Mouse (Mus musculus): ENCODE measurements around the gene Wars.
A peak's percentile ranks its signal among the peaks of the same experiment; 100 is the strongest.

The Wars gene

GRCm38 (mm10) chr12:108906398-108906797, 12.4 kb upstream of the Wars start:
- no peak for DNase-seq (ENCODE audit: low spot score)

- DNase-seq (ENCODE audit: low spot score) = no peak
Observed at GRCm38 (mm10) chr12:108905620-108906302, 11.8 kb upstream of the Wars start.

- DNase-seq (ENCODE audit: low spot score) = no peak
Observed at GRCm38 (mm10) chr12:108904276-108904653, 10.3 kb upstream of the Wars start.

- DNase-seq (ENCODE audit: low spot score) = peak; percentile 75
Observed at GRCm38 (mm10) chr12:108903600-108904275, 9.8 kb upstream of the Wars start.

GRCm38 (mm10) chr12:108902940-108903339, 9.0 kb upstream of the Wars start:
- DNase-seq (ENCODE audit: low spot score) = peak; percentile 67

- DNase-seq (ENCODE audit: low spot score) = no peak
Observed at GRCm38 (mm10) chr12:108901346-108901745, 7.4 kb upstream of the Wars start.

GRCm38 (mm10) chr12:108896006-108896405, 2.0 kb upstream of the Wars start:
- DNase-seq (ENCODE audit: low spot score) = no peak

- DNase-seq (ENCODE audit: low spot score) = no peak
Observed at GRCm38 (mm10) chr12:108894432-108894816, 450 bp upstream of the Wars start.

- DNase-seq (ENCODE audit: low spot score) = no peak
Observed at GRCm38 (mm10) chr12:108892989-108893714, 822 bp downstream of the Wars start, which contains the start of gene Wdr25. Wdr25 (plus strand) TSS chr12:108893631.

GRCm38 (mm10) chr12:108888632-108889031, 5.3 kb downstream of the Wars start:
- no peak for DNase-seq (ENCODE audit: low spot score)

GRCm38 (mm10) chr12:108887077-108887476, 6.9 kb downstream of the Wars start:
- no peak for DNase-seq (ENCODE audit: low spot score)

- DNase-seq (ENCODE audit: low spot score) = no peak
Observed at GRCm38 (mm10) chr12:108885906-108886305, 8.1 kb downstream of the Wars start.

GRCm38 (mm10) chr12:108882776-108883175, 11.2 kb downstream of the Wars start:
- DNase-seq (ENCODE audit: low spot score) = no peak

GRCm38 (mm10) chr12:108881192-108881591, 12.8 kb downstream of the Wars start:
- DNase-seq (ENCODE audit: low spot score) = no peak

GRCm38 (mm10) chr12:108880606-108881005, 13.4 kb downstream of the Wars start:
- DNase-seq (ENCODE audit: low spot score) = no peak

GRCm38 (mm10) chr12:108879138-108879537, 14.8 kb downstream of the Wars start:
- DNase-seq (ENCODE audit: low spot score) = no peak

- no peak for DNase-seq (ENCODE audit: low spot score)
Observed at GRCm38 (mm10) chr12:108873122-108873521, 20.9 kb downstream of the Wars start.

GRCm38 (mm10) chr12:108869575-108869974, 24.4 kb downstream of the Wars start:
- DNase-seq (ENCODE audit: low spot score) = no peak

- DNase-seq (ENCODE audit: low spot score) = no peak
Observed at GRCm38 (mm10) chr12:108865007-108865494, 28.9 kb downstream of the Wars start.

GRCm38 (mm10) chr12:108858486-108858885, 35.5 kb downstream of the Wars start:
- no peak for DNase-seq (ENCODE audit: low spot score)

- no peak for DNase-seq (ENCODE audit: low spot score)
Observed at GRCm38 (mm10) chr12:108857589-108858184, 36.3 kb downstream of the Wars start.

- DNase-seq (ENCODE audit: low spot score) = no peak
Observed at GRCm38 (mm10) chr12:108857109-108857508, 36.9 kb downstream of the Wars start.
